Mouse (Mus musculus) erythroid progenitor cell, adult 5-6 weeks (primary cell): Measurements from ENCODE around the gene Rgp1. TPM values are rescaled to one million over a fixed set of nuclear protein-coding genes. Genes with fewer than 3 reads are reported as not detected.

ENCODE experiments used
- ATAC-seq: replicated peaks from 2 replicates; pipeline ENCODE4 v1.8.0; 2016; ENCODE audit warnings: moderate number of reproducible peaks, mild to moderate bottlenecking, moderate TSS enrichment, inconsistent platforms; ENCODE audit not compliant: poor library complexity, low FRiP score, severe bottlenecking
- total RNA-seq, 2 experiments: library from RNA; stranded (forward) in 1 of 2; stranded (reverse) in 1 of 2; fragments of 150-400 nt in 1 of 2; fragments of 186-747, 209-891 nt in 1 of 2; gene quantifications; 2 replicates each; pipeline versions ENCODE4 v1.2.3 to v1.2.4; 2015 to 2017; ENCODE audit warnings: low replicate concordance in 2 of 2

Rgp1 gene
- total RNA-seq, 2 experiments from 2014 or later, result 10.1 to 31.0 TPM

DNA sequence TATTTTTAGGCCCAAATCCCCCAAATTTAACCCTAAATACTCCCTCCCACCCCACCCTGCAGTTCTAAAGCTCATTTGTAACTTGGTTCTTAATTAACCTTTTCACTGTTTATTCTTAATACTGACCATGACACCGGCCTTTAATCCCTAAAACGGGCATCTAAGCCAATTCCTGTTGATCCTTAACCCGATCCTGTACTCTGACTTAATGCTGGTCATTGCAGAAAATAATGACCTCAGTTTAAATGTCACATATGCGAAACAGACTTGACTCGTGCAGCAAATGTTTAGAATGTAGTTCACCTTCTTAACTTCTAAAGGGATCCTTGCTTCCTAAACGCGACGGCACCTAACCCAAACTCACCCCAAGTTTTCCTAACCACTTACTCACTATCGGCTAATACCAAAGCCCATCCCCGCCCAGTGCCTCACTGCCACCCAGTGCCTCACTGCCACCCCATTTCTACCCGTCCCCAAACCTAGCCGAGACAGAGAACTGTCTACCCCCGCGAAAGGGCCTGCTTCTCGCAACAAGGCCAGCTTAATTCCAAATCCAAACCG is 17.0 kb upstream of the Rgp1 start:
- peak; percentile 61 for ATAC-seq

GRCm38 (mm10) chr4:43561997-43562768 is 16.3 kb upstream of the Rgp1 start, which contains the start of the genes Creb3 and Tln1:
TSS of gene Creb3 (plus strand) at chr4:43562332.
TSS of gene Tln1 (minus strand) at chr4:43562691.
- ATAC-seq, result peak; percentile 87

- no peak for ATAC-seq
Measured at GRCm38 (mm10) chr4:43562769-43563600, 15.5 kb upstream of the Rgp1 start.

DNA sequence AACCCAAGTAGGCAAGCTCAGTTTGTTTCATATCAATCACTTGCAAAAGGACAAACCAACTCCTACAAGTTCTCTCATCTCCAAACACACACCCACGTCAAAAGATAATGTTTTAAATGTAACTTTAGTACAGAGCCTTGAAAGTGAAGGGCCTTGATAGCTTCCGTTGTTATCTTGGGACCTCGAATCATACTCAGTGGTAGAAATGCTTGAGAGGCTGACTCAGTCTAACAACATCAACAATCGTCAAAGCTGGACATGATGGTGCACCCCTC is 15.0 kb upstream of the Rgp1 start:
- ATAC-seq, result no peak

- no peak for ATAC-seq
Measured at GRCm38 (mm10) chr4:43564231-43564630, 14.3 kb upstream of the Rgp1 start.

DNA sequence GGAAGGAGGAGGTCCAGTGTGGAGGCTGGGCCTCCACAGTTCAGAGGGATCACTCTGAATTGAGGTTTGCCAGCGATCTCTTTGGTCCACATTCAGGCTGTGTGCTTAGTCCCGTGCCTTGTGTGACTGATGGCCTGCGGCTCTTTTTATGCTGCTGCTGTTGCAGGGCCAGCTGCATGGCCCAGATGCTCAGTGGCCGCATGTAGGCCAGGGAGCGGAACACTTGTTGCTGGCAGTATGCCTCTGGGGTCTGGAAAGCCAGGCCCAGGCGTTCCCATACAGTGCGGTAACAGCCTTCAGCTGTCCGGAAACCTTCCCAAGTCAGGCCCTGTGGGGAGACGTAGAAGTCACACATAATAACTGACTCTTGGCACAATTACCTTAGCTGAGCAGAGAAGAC is 11.4 kb upstream of the Rgp1 start:
- ATAC-seq, result no peak

DNA sequence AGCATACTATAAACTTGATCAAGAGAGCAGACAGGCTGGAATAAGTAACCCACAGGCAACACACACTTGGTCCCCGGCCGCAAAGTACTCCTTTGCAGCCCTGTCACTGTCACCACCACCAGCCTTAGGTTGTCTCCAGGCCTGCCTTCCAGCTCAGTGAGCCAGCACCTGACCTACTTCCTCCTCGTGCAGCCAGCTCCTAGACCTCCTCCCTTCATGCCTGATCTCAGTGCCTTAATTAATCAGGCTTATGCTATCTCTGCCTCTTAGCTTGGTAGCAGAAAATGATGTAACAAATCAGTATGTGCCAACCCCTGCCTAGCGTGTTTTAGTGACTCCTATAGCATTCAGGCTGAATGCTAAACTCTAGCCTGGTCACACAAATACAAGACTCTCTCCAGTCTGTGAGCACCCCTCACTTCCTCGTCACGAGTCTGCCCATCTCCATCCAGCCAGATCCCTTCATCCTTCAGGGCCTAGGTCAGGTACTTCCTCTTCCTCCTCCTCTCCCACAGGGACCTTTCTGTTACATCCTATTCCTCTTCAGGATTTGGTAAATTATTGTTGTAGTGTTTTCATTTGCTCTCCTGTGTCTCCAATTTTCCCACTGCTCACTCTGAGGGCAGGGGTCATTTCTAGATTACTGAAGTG is 7.0 kb upstream of the Rgp1 start:
- ATAC-seq, result no peak

- ATAC-seq, result no peak
Measured at GRCm38 (mm10) chr4:43573561-43573960, 5.0 kb upstream of the Rgp1 start.

DNA sequence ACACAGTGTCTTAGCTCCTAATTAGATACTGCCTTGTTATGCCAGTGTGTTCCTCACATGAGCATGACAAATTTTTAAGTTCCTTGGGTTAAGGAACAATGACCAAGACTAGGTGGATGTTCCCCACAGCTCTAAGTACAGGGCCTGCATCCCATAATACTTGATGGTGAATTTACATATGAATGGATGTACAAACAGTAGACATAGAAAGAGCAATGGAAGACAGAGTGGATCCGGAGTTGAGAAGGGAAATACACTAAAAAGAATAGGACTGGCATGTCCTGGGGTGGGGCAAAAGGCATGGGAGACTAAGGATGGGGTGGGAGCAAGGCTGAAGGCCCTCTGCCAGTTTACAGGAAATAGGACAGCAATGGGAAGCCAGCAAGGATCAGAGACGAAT is 3.2 kb upstream of the Rgp1 start:
- no peak for ATAC-seq

DNA sequence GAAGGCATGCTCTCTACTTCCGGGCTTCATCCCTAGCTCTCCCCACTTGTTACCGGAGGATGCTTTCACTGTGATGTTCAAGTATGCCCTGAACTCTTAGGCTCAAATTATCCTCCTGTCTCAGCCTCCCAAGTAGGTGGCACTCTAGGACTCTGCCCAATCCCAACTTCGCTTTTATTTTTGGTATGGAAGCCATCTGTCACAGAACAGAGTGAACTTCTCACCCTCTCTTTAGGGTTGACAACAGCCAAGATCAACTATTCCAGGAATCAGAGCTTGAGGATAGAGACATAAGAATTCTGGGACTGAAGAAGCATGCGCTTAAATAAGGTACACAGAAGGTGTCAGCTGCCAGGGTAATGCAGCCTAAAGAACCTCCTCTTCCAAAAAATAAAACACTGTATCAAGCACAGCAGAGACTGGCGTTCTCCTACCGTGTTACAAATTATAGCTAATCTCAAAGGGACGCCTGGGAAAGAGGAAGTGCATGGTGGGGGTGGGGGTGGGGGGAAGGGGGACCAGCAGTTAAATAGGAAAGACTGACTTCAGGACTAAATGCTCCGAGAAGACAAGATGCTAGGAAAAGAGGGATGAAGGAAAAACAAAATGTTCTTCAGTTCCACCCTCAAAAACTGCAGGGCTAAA is 1.2 kb upstream of the Rgp1 start:
- ATAC-seq, result no peak

DNA sequence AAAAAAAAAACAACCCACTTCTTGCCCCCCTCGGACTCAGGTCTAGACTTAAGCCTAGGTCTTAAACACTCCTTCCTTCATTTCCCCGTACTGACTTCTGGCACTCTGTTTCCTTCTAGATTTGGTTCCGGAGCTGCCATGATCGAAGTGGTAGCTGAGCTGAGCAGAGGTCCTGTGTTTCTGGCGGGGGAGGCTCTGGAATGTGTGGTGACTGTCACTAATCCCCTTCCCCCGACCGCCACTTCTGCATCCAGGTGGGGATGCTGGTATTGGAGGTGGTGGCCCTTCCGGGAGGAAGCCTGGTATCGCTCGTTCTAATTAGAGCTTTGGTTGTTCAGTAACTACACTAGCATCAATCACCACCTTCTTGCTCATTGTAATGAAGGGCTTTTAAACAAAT is 741 bp downstream of the Rgp1 start:
- ATAC-seq, result no peak

DNA sequence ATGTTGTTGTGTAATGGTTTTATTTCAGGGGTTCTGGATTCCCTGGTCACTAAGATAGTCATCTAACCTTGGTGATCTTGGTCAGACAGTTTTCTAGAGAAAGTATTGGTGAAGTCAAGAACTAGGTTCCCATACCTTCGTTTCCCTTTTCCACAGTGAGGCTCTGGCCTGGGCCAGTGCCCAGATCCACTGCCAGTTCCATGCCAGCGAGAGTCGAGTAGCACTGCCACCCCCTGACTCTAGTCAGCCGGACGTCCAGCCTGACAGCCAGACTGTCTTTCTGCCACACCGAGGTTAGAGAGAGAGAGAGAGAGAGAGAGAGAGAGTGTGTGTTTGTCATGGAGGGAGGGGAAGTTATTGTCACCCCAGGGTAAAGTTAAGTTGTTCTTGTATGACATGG is 1.2 kb downstream of the Rgp1 start:
- ATAC-seq, result no peak

GRCm38 (mm10) chr4:43580721-43581120 is 2.2 kb downstream of the Rgp1 start:
- no peak for ATAC-seq

- no peak for ATAC-seq
Measured at GRCm38 (mm10) chr4:43581381-43581780, 2.9 kb downstream of the Rgp1 start.

DNA sequence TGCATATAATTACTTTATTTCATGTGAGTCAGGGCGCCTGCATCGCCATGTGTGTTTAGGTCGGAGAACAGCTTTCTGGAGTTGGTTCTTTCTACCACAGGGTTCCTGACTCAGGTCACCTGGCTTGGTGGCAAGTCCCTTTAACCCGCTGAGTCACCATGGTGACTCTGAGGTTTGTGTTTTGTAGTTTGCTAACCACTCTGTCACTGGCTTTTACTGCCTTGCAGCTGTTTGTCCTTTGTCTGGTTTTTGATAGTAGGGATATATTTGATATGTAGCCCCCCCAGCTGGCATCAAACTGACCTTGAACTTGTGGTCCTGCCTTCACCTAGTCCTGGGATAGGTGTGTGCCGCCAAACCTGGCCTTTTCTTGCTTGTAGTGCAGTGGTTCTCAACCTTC is 3.7 kb downstream of the Rgp1 start:
- no peak for ATAC-seq

DNA sequence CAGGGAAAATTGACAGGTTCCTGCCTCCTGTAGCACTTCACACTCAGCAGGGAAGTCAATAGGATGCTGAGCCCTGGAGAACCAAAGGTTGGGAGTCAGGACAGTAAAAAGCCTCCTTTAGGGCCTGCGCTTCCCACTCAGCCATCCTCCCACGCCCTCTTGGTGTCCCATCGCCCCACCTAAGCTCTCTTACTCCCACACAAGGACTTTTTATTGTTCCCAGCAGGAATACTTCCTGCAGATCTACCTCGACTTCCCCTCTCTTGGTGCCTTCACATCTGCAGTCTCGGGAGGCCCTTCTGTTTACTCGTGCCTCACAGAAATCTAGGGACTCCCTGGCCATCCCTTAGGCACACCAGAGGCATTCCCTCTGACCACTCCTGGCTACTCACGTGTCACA is 4.9 kb downstream of the Rgp1 start:
- no peak for ATAC-seq

DNA sequence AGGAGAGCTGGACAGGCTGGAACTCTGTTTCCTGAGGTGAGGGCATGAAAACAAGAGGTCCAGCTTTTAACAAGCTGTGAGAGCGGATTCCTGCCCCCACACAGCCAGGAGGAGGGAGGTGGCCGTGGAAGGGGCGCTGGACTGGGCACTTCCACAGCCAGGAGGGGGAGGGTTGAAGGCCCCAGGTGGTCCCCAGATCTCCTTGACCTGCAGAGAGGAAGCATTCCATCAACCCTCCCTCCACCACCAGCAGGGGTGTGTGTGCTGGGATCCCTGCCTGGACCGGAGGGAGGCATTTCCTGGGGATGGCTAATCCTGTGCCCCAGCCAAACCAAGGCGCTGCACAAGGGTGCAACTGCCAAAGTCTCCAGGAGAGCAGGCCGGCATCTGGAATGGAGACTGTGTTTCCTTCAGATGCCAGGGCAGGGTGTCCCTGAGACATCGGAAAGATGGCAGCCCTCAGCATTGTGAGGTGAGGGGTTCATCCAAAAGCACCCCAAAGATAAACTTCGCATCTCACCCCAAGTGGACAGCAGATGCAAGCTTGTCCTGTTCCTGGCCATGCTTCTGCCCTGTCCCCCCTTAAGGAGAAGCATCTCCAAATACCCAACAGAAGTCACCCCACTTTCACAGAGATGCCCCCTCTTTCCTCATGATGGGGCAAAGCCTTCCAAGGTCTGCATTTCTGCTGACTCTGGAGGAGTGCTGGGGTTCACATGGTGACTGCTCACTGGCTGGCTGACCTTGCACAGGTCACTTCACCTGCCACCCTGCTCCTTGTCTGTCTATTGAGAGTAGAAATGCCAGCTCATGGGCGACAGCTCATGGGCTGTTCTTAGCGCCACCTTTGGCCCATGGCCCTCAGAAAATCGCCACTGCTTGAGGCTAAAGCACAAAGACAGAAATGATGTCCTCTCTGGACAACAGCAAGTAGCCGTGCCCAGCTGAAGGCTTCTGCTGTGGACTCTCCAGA is 6.2 kb downstream of the Rgp1 start, which contains the start of gene Msmp:
Gene Msmp (minus strand): TSS at position 51 of the 973 bp plus-strand sequence.
- ATAC-seq, result no peak

GRCm38 (mm10) chr4:43585682-43586081 is 7.2 kb downstream of the Rgp1 start:
- no peak for ATAC-seq

DNA sequence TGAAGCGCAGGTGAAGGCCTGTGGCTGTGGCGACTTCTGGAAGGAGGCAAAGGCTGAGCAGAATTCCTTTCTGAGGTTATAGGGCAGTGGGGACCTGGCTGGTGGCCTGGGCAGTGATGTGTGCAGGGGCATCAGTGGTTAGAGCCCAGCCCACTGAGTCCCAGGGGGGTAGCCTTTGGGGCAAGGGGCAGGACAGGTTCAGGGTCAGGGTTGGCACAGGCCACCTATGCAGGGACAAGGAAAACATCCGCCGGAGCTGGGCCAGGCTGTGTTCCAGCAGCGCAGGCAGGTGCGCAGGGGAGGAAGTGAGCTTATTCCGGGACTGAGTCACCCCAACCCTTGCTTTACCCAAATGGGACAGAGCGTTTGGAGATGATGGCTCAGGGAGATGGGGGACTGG is 7.9 kb downstream of the Rgp1 start:
- ATAC-seq, result no peak
